Mouse (Mus musculus) MEL-GATA-1-ER (cell line): ENCODE results near the gene Myo10.
A peak's percentile ranks its signal among the peaks of the same experiment; 100 is the strongest.

Experiments
- DNase-seq: peaks from one replicate; pipeline ENCODE4 v3.0.0-alpha.2; 2012; ENCODE audit warnings: low read depth; ENCODE audit errors: extremely low read depth

The Myo10 gene

GRCm38 (mm10) chr15:25622200-25622866, at the start of gene Myo10:
Gene Myo10 (plus strand): TSS chr15:25622525.
- DNase-seq, result no peak

- no peak for DNase-seq
Observed at GRCm38 (mm10) chr15:25573113-25573512, 49.2 kb upstream of the Myo10 start.

GRCm38 (mm10) chr15:25573876-25574601, 48.3 kb upstream of the Myo10 start:
- no peak for DNase-seq

GRCm38 (mm10) chr15:25577327-25578051, 44.8 kb upstream of the Myo10 start:
- no peak for DNase-seq

GRCm38 (mm10) chr15:25578369-25578768, 44.0 kb upstream of the Myo10 start:
- no peak for DNase-seq

GRCm38 (mm10) chr15:25580731-25581130, 41.6 kb upstream of the Myo10 start:
- no peak for DNase-seq

GRCm38 (mm10) chr15:25582055-25582454, 40.3 kb upstream of the Myo10 start:
- no peak for DNase-seq

GRCm38 (mm10) chr15:25583361-25583760, 39.0 kb upstream of the Myo10 start:
- no peak for DNase-seq

GRCm38 (mm10) chr15:25586828-25587227, 35.5 kb upstream of the Myo10 start:
- DNase-seq, result no peak

- DNase-seq, result no peak
Observed at GRCm38 (mm10) chr15:25587943-25588342, 34.4 kb upstream of the Myo10 start.

GRCm38 (mm10) chr15:25589318-25589902, 32.9 kb upstream of the Myo10 start:
- DNase-seq, result no peak

- DNase-seq, result no peak
Observed at GRCm38 (mm10) chr15:25589916-25590315, 32.4 kb upstream of the Myo10 start.

- DNase-seq, result no peak
Observed at GRCm38 (mm10) chr15:25590891-25591290, 31.4 kb upstream of the Myo10 start.

- DNase-seq, result no peak
Observed at GRCm38 (mm10) chr15:25591964-25592363, 30.4 kb upstream of the Myo10 start.

- no peak for DNase-seq
Observed at GRCm38 (mm10) chr15:25593469-25594150, 28.7 kb upstream of the Myo10 start.

GRCm38 (mm10) chr15:25598313-25598712, 24.0 kb upstream of the Myo10 start:
- DNase-seq, result no peak

- DNase-seq, result no peak
Observed at GRCm38 (mm10) chr15:25602306-25602705, 20.0 kb upstream of the Myo10 start.

GRCm38 (mm10) chr15:25603286-25603685, 19.0 kb upstream of the Myo10 start:
- DNase-seq, result no peak

- DNase-seq, result no peak
Observed at GRCm38 (mm10) chr15:25604231-25604630, 18.1 kb upstream of the Myo10 start.

GRCm38 (mm10) chr15:25605376-25605775, 16.9 kb upstream of the Myo10 start:
- no peak for DNase-seq

GRCm38 (mm10) chr15:25608742-25609141, 13.6 kb upstream of the Myo10 start:
- DNase-seq, result peak; percentile 17
